Mouse (Mus musculus) kidney, postnatal 0 days (tissue): ENCODE results near the gene Mprip. TPM values are rescaled to one million over a fixed set of nuclear protein-coding genes. Genes with fewer than 3 reads are reported as not detected.
"Not testable (repeated sequence)": the region's sequence is repeated elsewhere in the genome, so short reads cannot be mapped to it uniquely, and the experiment has no call there.

Source experiments
- ATAC-seq: fragments of 200-750 bp; cut with Nextera tagmentation; replicated peaks from 2 replicates; pipeline ENCODE4 v1.8.0; 2017; ENCODE audit warnings: low read depth, moderate number of reproducible peaks, moderate TSS enrichment, moderate library complexity; ENCODE audit not compliant: low FRiP score
- DNase-seq: peaks from one replicate; pipeline ENCODE4 v3.0.0-alpha.2; 2016; ENCODE audit warnings: low spot score
- H3K27ac ChIP-seq: fragments of 300-500 bp; sonication (generic); 2 replicates; pipeline ENCODE4 v1.5.1; 2014; ENCODE audit warnings: mild to moderate bottlenecking
- H3K27me3 ChIP-seq: fragments of 300-500 bp; sonication (generic); 2 replicates; pipeline ENCODE4 v1.6.1; 2014; ENCODE audit warnings: low read length, mixed read lengths; ENCODE audit not compliant: insufficient read depth
- H3K36me3 ChIP-seq: fragments of 300-500 bp; sonication (generic); 2 replicates; pipeline ENCODE4 v1.6.1; 2014; ENCODE audit warnings: low read length, mixed read lengths; ENCODE audit not compliant: insufficient read depth
- H3K4me1 ChIP-seq: fragments of 300-500 bp; sonication (generic); replicated peaks from 2 replicates; pipeline ENCODE4 v1.6.1; 2014; ENCODE audit warnings: antibody characterized with exemption, low read length, mixed read lengths; ENCODE audit not compliant: insufficient read depth
- H3K4me2 ChIP-seq: fragments of 300-500 bp; sonication (generic); 2 replicates; pipeline ENCODE4 v1.6.1; 2014; ENCODE audit warnings: mild to moderate bottlenecking, low read length, moderate library complexity, mixed read lengths
- H3K4me3 ChIP-seq: fragments of 300-500 bp; sonication (generic); replicated peaks from 2 replicates; pipeline ENCODE4 v1.5.1; 2014; ENCODE audit warnings: low read depth, low read length
- H3K9ac ChIP-seq: fragments of 300-500 bp; sonication (generic); 2 replicates; pipeline ENCODE4 v1.6.1; 2014; ENCODE audit warnings: low read depth, low read length
- H3K9me3 ChIP-seq: fragments of 300-500 bp; sonication (generic); replicated peaks from 2 replicates; pipeline ENCODE4 v1.6.1; 2016; ENCODE audit warnings: low read length, inconsistent platforms, mixed read lengths
- CTCF ChIP-seq: IDR thresholded peaks from 2 replicates; pipeline ENCODE4 v1.5.1; 2016; ENCODE audit warnings: antibody characterized with exemption, low read depth, mild to moderate bottlenecking, moderate library complexity
- whole genome bisulfite sequencing: fragments of 180-500 bp; shearing (Covaris S2); extraction: QIAGEN DNeasy Blood & Tissue Kit; methylation state at CpG from one replicate; pipeline ENCODE4 v1.1.7; 2014; 5-methylcytosine and 5-hydroxymethylcytosine counted together
- polyA plus RNA-seq: library from polyadenylated mRNA; unstranded; fragments of >200 nt; fragmentation: Nextera tagmentation; extraction: Ambion mirVana; gene quantifications from 2 replicates; pipeline ENCODE4 v1.2.1, GENCODE M21; 2015

Mprip gene
- polyA plus RNA-seq, 1 experiment from 2014 or later, result 76.8 TPM

GRCm38 (mm10) chr11:59662249-59662788, 1.2 kb downstream of the Mprip start:
- peak overlapping the region; percentile 88 for H3K4me2 ChIP-seq
- H3K36me3 ChIP-seq, result no peaks in the 10 kb centered on the region
- ATAC-seq (peak; percentile 98), DNase-seq (peak; percentile 98)
- TF ChIP-seq CTCF, result no peak
- no peaks in the 10 kb centered on the region for H3K27me3 ChIP-seq
- no peaks in the 10 kb centered on the region for H3K9me3 ChIP-seq
- peak overlapping the region; percentile 77 for H3K4me3 ChIP-seq
- peak overlapping the region; percentile 94 for H3K27ac ChIP-seq
- H3K4me1 ChIP-seq, result peaks cover 26% of the 10 kb centered on the region
- peak overlapping the region; percentile 90 for H3K9ac ChIP-seq
- 2% methylated on average over 63 of the region's 82 CpGs for whole genome bisulfite sequencing

- ATAC-seq, result no peak
- Histone ChIP-seq H3K4me1 (peaks cover 26% of the 10 kb centered on the region), H3K9ac (peak overlapping the region; percentile 90), H3K27ac (peak overlapping the region; percentile 94), H3K27me3 (no peaks in the 10 kb centered on the region), H3K9me3 (no peaks in the 10 kb centered on the region), H3K4me3 (peak overlapping the region; percentile 77), H3K4me2 (peak overlapping the region; percentile 88), H3K36me3 (no peaks in the 10 kb centered on the region)
- WGBS, result 2% methylated on average over 30 of the region's 30 CpGs
- DNase-seq, result peak; percentile 50
- no peak for TF ChIP-seq CTCF
These were observed 2.0 kb downstream of the Mprip start for GRCm38 (mm10) chr11:59662877-59663775.

GRCm38 (mm10) chr11:59663776-59664320, 2.7 kb downstream of the Mprip start:
- 5% methylated on average over 3 of the region's 3 CpGs for WGBS
- ATAC-seq (no peak), DNase-seq (peak; percentile 19)
- H3K4me2 ChIP-seq, result peak overlapping the region; percentile 88
- no peaks in the 10 kb centered on the region for H3K9me3 ChIP-seq
- H3K4me3 ChIP-seq, result peak overlapping the region; percentile 77
- peak overlapping the region; percentile 90 for H3K9ac ChIP-seq
- H3K4me1 ChIP-seq, result peaks cover 26% of the 10 kb centered on the region
- H3K27ac ChIP-seq, result peak overlapping the region; percentile 94
- peak; percentile 26; the same call in 1 of the 2 replicates for TF ChIP-seq CTCF
- no peaks in the 10 kb centered on the region for H3K36me3 ChIP-seq
- no peaks in the 10 kb centered on the region for H3K27me3 ChIP-seq

- DNase-seq (peak; percentile 90), ATAC-seq (no peak)
- Histone ChIP-seq H3K4me1 (peaks cover 26% of the 10 kb centered on the region), H3K9ac (no peak overlapping the region), H3K4me2 (peak overlapping the region; percentile 88), H3K27me3 (no peaks in the 10 kb centered on the region), H3K27ac (peak overlapping the region; percentile 94), H3K36me3 (no peaks in the 10 kb centered on the region), H3K9me3 (no peaks in the 10 kb centered on the region), H3K4me3 (0 out of 2 replicates have a peak overlapping the region, but pooled peaks have one; percentile 2)
- no peak for TF ChIP-seq CTCF
- 16% methylated on average over 3 of the region's 3 CpGs for WGBS
These were observed 3.7 kb downstream of the Mprip start for GRCm38 (mm10) chr11:59664818-59665217.

GRCm38 (mm10) chr11:59671049-59671693, 10.1 kb downstream of the Mprip start:
- Histone ChIP-seq H3K4me1 (peaks cover 20% of the 10 kb centered on the region; the same call in 1 of the 2 replicates), H3K27me3 (no peaks in the 10 kb centered on the region), H3K4me3 (no peak overlapping the region), H3K27ac (peak overlapping the region; percentile 20; the same call in 1 of the 2 replicates), H3K36me3 (no peaks in the 10 kb centered on the region), H3K4me2 (no peak overlapping the region), H3K9me3 (no peaks in the 10 kb centered on the region), H3K9ac (no peak overlapping the region)
- peak; percentile 7 for DNase-seq
- WGBS, result 46% methylated on average over 4 of the region's 4 CpGs
- TF ChIP-seq CTCF, result no peak
- ATAC-seq, result no peak

- TF ChIP-seq CTCF, result no peak
- Histone ChIP-seq H3K4me3 (no peak overlapping the region), H3K4me2 (no peak overlapping the region), H3K27ac (no peak overlapping the region), H3K9me3 (no peaks in the 10 kb centered on the region), H3K4me1 (peaks cover 20% of the 10 kb centered on the region; the same call in 1 of the 2 replicates), H3K36me3 (no peaks in the 10 kb centered on the region), H3K27me3 (no peaks in the 10 kb centered on the region), H3K9ac (no peak overlapping the region)
- no peak for DNase-seq
- no peak for ATAC-seq
- WGBS, result 70% methylated on average over 3 of the region's 3 CpGs
These were observed 12.9 kb downstream of the Mprip start for GRCm38 (mm10) chr11:59674013-59674412.

- not testable (repeated sequence) for H3K4me3 ChIP-seq, H3K9ac ChIP-seq, H3K27ac ChIP-seq, H3K27me3 ChIP-seq, DNase-seq, H3K9me3 ChIP-seq, ATAC-seq, H3K4me2 ChIP-seq, H3K36me3 ChIP-seq
- WGBS, result 96% methylated on average over 8 of the region's 8 CpGs
- peaks cover 20% of the 10 kb centered on the region; the same call in 1 of the 2 replicates for H3K4me1 ChIP-seq
These were observed 13.6 kb downstream of the Mprip start for GRCm38 (mm10) chr11:59674746-59675145.
